Mouse (Mus musculus): ENCODE results near the gene Rrh.

Gene Rrh

DNA sequence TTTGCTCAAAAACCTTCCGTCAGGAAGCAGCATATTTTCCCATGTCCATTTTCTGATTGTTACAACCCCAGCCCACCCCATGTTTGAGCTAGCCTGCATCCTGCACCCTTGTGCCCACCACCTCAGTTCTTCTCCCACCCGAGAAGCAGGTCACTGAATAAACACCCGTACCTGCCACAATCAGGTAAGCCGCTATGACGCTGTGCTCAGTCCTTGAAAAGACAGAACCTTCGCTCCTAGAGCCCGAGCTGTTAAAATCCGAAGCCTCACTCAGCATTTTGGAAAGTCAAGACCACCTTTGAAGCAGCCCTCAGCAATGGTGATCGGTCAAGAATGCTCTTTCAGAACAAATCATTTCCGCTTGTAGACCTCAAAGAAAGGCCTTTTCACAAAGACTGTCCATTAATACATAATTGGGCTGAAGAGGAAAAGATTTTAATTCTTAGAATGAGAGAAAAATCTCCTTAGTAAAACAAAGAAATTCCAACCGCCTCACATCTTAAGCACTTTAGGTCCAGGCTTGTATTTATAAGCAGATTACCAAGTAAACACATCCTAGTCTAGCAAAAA is at the start of gene Rrh:
Gene Rrh, minus strand, starts transcription at position 382 of the 570 bp plus-strand sequence.
- DNase-seq: no peak

GRCm38 (mm10) chr3:129863698-129864097 is 41.3 kb upstream of the Rrh start:
- DNase-seq: peak; percentile 50 to 70

DNA sequence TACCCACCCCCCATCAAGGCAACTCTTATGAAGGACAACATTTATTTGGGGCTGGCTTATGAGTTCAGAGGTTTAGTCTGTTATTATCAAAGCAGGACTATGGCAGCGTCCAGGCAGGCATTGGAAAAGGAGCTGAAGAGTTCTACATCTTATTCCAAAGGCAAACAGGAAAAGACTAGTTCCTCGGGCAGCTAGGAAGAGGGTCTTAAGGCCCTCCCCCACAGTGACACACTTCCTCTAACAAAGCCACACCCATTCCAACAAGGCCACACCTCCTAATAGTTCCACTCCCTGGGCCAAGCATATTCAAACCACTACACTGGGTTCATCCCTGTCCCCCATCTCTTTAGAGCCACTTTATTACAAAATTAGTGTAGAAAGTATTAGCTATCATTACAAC is 40.2 kb upstream of the Rrh start:
- DNase-seq: no peak

DNA sequence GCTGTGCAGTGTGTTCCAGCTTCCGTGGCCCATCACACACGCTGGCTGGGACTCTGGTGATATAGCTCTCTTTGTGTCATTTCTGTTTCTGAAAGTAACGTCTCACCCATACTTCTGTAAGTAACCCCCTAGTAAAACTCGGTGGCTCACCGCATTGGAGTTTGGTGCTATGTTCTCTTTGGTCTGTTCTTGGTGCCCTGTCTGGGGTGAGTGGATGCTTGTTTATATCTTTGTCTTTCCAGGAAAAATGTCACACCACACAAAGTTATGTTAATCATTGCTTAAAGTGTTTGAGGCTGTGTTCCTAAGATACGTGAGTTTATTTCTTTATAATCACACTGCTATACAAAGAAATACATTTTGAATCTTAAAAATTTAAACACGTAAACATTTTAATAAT is 24.5 kb upstream of the Rrh start:
- DNase-seq: no peak

- DNase-seq: no peak
Measured at GRCm38 (mm10) chr3:129845868-129846267, 23.5 kb upstream of the Rrh start.

DNA sequence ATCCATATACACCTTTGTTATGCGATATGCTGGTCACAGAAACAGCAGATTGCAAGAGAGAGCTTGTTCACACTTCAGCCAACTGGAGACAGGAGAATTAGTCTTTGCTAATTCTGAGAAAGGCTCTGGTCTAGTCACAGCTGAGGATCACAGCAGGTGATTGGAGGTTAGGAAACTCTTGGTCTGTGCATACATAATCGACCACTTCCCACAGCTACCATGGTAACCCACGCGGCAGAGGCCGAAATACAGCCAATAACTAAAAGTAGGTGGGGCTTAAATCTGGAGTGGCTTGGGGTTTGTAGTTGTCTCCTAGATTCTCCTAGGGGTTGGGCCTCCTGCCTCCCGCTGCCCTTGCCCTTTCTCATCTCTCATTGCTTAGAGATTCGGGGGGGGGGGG is 15.6 kb upstream of the Rrh start:
- DNase-seq: no peak

- DNase-seq: no peak
Measured at GRCm38 (mm10) chr3:129836965-129837364, 14.6 kb upstream of the Rrh start.

- DNase-seq: peak; percentile 18 to 35
Measured at GRCm38 (mm10) chr3:129836051-129836697, 13.8 kb upstream of the Rrh start.

DNA sequence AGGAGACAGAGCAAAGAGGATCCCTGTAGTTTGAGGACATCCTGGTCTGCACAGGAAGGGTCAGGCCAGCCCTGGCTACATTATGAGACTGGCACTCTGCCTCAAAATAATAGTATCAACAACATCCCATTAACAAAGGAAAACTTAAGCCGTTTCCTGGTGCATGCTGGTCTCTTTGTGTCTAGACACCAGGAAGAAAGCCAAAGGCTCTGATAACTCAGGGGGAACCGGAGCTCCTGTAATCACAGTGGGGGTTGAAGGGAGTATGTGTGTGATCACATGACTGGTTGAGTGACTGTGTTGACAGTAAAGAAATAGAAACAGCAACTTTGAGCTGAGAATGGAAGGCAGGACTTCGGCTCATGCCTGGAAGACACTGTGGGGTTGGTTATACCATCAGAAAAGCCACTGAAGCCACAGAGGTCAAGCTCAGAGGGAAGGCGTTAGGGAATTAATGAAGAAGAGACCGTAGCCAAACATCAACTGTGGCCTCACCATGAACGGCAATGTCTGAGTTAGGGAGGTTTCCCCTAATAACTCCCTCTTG is 13.1 kb upstream of the Rrh start, which contains the start of gene Cfi:
Gene Cfi, plus strand, starts transcription at position 497 of the 547 bp plus-strand sequence.
- peak in 1 of 2 experiments; percentile 5 for DNase-seq

GRCm38 (mm10) chr3:129831035-129831568 is 8.7 kb upstream of the Rrh start, which contains the start of gene Gar1:
TSS of gene Gar1 (minus strand) at chr3:129831396.
- DNase-seq: peak; percentile 96 to 97

DNA sequence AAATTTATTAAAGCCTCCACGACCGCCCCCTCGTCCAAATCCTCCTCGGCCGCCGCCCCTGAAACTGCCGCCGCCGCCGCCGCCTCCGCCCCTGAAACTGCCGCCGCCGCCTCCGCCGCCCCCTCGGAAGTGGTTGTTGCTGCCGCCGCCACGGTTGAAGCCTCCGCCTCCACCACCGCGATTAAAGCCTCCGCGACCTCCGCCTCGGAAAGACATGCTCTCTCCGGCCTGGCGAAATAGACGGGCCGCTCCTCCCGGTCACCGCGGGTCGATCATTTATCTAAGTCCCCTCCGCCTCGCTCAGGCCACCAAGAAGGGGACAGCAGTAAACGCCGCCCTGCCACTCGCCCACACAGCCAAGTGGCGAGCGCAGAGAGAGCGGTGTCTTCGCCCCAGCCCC is 8.2 kb upstream of the Rrh start:
- DNase-seq: no peak

GRCm38 (mm10) chr3:129827691-129828090 is 5.3 kb upstream of the Rrh start:
- no peak for DNase-seq

- DNase-seq: no peak
Measured at GRCm38 (mm10) chr3:129826691-129827090, 4.3 kb upstream of the Rrh start.

DNA sequence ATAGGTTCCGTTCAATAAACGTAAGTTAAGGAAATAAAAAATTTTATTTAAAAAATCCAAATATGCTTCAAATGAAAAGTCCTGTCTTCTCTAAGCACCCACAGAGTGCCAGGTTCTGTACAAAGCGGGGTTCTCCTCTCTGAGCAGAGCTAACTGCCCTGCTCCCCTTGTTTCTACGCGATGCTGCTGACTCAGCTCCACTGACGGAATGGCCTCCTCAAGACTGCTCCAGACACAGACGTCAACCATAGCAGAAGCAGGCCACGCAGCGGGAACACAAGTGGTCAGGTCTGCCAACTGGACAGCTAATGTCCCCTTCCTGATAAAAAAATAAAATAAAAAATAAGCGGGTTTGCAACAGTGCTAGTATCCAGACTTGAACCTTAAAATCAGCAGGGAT is 2.5 kb upstream of the Rrh start:
- DNase-seq: no peak

DNA sequence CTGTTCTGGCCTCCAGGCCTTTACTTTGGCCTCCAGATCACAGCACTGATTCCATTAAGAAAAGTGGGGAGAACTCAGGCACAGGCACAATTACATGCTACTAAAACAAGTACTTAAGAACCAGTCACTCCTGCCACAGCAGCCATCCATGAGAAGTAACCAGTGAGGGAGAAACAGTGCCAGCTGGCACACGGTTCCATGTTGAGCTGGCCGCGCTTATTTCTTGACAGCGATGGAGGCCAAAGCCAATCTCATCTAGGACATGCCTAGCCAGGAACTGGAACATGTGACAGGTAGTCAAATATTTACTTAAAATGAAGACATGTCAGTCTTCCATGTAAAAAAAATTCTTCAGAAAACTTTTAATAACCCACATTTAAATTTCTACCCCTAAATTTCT is 1.8 kb upstream of the Rrh start:
- DNase-seq: no peak

DNA sequence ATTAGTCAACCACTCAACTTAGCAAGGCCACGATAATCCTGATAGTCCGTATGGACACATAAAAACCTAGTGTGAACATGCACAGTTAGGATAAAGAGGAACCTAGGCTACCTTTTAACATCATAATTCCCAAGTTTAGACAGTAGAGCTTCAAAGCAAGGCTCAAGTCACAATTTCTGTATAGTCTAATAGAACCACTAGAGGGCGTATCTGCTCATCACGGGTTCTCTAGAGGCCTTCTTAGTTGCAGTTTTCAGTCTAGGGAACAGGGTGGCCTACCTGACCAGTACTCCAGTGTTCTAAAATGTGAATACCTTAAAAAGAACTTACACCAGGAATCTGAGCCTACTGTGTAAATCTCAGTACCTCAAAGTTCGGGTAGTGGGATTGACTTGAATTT is 906 bp upstream of the Rrh start:
- DNase-seq: no peak

GRCm38 (mm10) chr3:129821736-129822135 is 651 bp downstream of the Rrh start:
- DNase-seq: no peak

DNA sequence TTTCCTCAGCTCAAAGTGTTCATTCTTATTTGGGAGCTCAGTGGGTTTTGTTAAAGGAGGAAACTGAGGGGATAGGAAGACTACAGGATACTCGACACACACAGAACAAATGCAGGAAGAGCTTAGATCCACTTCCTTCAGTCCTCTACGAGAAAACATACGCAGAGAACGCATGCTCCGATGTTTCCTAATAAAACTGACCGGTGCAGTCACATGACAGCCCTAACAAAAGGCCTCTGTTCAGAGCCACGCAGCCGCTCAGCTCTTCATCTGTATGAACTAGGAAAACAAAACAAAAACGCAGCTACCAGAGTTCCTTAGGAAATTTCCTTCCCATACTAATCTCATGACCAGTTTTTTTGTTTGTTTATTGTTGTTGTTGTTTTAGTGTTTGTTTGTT is 1.5 kb downstream of the Rrh start:
- DNase-seq: no peak

- DNase-seq: no peak
Measured at GRCm38 (mm10) chr3:129803765-129804164, 18.6 kb downstream of the Rrh start, which contains the start of gene Lrit3. TSS of gene Lrit3 (minus strand) at chr3:129804030.

DNA sequence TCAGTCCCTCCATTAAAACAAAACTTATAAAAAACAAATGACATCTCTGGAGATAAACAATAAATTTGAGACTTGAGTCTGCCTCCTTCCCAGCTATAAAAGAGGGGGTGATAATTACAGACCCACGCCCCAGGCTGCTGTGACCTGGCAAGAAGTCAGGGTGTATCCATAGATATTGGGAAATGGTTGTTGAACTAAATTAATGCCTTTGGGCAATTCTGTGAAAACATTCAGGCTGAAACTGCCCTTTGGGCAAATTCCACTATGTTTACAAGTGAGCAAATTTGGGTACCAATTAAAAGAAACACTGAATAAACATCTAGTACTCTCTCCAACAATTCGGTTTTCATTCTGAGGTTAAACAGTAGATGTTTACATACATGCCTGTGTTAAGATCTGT is 23.4 kb downstream of the Rrh start:
- DNase-seq: no peak

- DNase-seq: no peak
Measured at GRCm38 (mm10) chr3:129798551-129798950, 23.8 kb downstream of the Rrh start.

- no peak for DNase-seq
Measured at GRCm38 (mm10) chr3:129797341-129797740, 25.0 kb downstream of the Rrh start.

DNA sequence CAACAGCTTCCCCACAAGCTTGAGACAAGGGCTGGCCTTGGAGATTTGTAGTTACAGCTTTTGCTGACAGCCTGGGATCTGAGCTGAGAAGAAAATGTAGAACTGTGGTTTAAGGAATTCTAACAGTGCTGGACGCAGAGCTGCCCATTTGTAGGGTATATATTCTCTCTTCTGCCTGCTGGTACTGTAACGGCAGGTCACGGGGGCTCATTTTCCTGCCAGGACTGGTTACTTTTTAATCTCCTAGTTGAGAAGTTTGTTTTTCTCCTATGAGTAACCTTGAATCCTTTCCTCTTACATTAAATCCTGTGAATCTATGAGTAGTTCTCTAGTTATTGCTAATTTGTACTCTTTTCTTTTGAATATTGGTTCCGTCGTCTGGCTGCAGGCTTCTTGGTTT is 28.6 kb downstream of the Rrh start:
- no peak for DNase-seq

DNA sequence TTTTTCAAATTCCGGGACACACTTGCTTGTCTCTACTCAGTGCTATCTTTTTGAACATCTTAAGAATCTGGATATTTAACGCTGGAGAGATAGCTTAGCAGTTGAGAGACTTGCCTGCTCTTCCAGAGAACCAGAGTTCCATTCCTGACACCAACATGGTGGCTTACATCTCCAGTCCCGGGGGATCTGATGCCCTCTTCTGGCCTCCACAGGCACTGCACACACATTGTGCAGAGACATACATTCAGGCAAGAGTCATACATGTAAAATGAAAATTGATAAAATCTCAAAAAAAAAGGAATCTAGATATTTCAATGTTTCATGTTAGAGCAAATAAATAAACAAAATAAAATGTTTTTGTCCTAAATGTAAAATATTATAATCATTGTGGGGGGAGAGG is 39.6 kb downstream of the Rrh start:
- no peak for DNase-seq

All from lung, postnatal 4 days (tissue).